Mouse (Mus musculus): ENCODE measurements around the gene Chd3. TPM values are rescaled to one million over a fixed set of nuclear protein-coding genes. Genes with fewer than 3 reads are reported as not detected.

The Chd3 gene
- 100 to 1,000 TPM; 406 to 416 TPM for total RNA-seq (2021)
- long read RNA-seq, experiment 1, full-length matches to known transcripts: 33 of 196 reads
- long read RNA-seq, experiment 1, partial matches to known transcripts: 130 of 196 reads
- long read RNA-seq, experiment 1, other reads (novel, unspliced or antisense): 33 of 196 reads
- long read RNA-seq, experiment 2, full-length matches to known transcripts: 40 of 193 reads
- long read RNA-seq, experiment 2, partial matches to known transcripts: 116 of 193 reads
- long read RNA-seq, experiment 2, other reads (novel, unspliced or antisense): 37 of 193 reads

DNA sequence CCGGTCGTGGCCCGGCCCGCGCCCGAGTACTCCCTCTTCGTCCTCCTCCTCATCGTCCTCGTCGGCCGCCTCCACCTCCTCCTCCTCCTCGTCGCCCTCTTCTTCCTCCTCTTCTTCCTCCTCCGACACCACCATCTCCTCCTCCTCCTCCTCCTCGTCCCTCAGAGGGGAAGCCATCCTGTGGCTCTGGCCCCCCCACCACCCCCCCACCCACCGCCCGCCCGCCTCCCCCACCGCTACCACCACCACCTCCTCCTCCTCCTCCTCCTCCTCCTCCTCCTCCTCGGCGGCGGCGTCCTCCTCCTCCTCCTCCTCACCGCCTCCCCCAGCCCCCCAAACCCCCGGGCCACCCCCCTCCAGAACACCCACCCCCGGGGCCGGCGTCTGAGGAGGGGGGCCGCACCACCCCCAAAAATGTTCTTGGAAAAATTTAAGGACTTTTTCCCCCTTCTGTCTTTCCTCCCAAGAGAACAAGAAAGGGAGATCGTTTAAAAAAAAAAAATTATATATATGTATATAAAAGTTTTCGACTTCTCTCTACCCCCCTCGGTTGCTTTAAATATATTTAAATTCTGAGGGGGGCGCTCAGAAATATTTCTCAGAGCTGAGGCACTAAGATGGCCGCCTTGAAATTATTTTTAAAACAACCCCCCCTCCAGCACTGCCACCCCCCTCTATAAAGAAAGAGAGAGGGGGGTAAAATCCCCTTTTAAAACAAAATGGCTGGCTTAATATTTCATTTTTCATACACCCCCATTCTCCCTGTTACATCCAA, at the start of gene Chd3:
Gene Chd3, minus strand, starts transcription at position 192 of the 775 bp plus-strand sequence.
- Histone ChIP-seq H3K4me3 (peak within 1 kb of the TSS; percentile 91), H3K27ac (peak within 1 kb of the TSS; percentile 91)
- TF ChIP-seq CTCF (IDR thresholded peaks at IDR 0.05): no peak
- intact Hi-C loops (cut with DNase I): no loop called here
- no peak for DNase-seq (ENCODE audit: extremely low spot score in 1 of 2, low spot score in 2 of 2)

GRCm38 (mm10) chr11:69417449-69418384, 48.5 kb upstream of the Chd3 start:
- TF ChIP-seq CTCF (IDR thresholded peaks at IDR 0.05): no peak
- Histone ChIP-seq H3K27ac (peak overlapping the region; percentile 99), H3K4me3 (peak overlapping the region; percentile 57)
- intact Hi-C loops (cut with DNase I): loop anchor here (1.0 to 10.0 kb wide), 4 partner anchors 7 to 247 kb away; partner anchors contain the start of genes Cd68, Mpdu1, Trp53 and Wrap53
- DNase-seq (ENCODE audit: extremely low spot score in 1 of 2, low spot score in 2 of 2): peak; percentile 85 to 87

GRCm38 (mm10) chr11:69416921-69417448, 47.8 kb upstream of the Chd3 start:
- intact Hi-C loops (cut with DNase I): loop anchor here (2.0 to 10.0 kb wide), 3 partner anchors 52 to 248 kb away; partner anchors contain the start of genes Cd68, Mpdu1, Trp53 and Wrap53
- H3K4me3 ChIP-seq: peak overlapping the region; percentile 57
- DNase-seq (ENCODE audit: extremely low spot score in 1 of 2, low spot score in 2 of 2): no peak
- H3K27ac ChIP-seq: peak overlapping the region; percentile 99
- TF ChIP-seq CTCF (IDR thresholded peaks at IDR 0.05): no peak

GRCm38 (mm10) chr11:69416509-69416908, 47.3 kb upstream of the Chd3 start:
- peak overlapping the region; percentile 36 for H3K27ac ChIP-seq
- TF ChIP-seq CTCF (IDR thresholded peaks at IDR 0.05): no peak
- intact Hi-C loops (cut with DNase I): loop anchor here (2.0 to 10.0 kb wide), 3 partner anchors 52 to 248 kb away; partner anchors contain the start of genes Cd68, Mpdu1, Trp53 and Wrap53
- peak overlapping the region; percentile 57 for H3K4me3 ChIP-seq
- DNase-seq (ENCODE audit: extremely low spot score in 1 of 2, low spot score in 2 of 2): no peak

GRCm38 (mm10) chr11:69415668-69416451, 46.7 kb upstream of the Chd3 start:
- DNase-seq (ENCODE audit: extremely low spot score in 1 of 2, low spot score in 2 of 2): no peak
- H3K4me3 ChIP-seq: peak overlapping the region; percentile 51
- no peak for TF ChIP-seq CTCF (IDR thresholded peaks at IDR 0.05)
- intact Hi-C loops (cut with DNase I): loop anchor here (2.0 to 10.0 kb wide), 3 partner anchors 51 to 249 kb away; partner anchors contain the start of genes Cd68, Mpdu1, Trp53 and Wrap53
- peak overlapping the region; percentile 87 for H3K27ac ChIP-seq

DNA sequence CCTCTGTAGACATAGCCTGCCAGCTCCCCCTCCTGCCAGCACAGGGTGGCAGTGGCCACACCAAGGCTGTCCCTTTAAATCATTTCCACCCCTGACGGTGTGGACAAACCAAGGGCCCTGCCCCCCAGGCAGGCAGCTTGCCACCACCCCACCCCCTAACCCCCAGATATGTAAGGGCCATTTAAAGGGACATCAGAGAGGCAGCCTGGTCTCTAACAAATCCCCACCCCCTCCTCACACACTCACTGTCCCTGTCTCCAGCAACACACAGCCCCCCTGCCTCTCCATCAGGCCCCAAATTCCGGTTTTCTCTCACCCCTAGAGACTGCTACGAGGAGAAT, 46.1 kb upstream of the Chd3 start:
- intact Hi-C loops (cut with DNase I): loop anchor here (5.0 to 10.0 kb wide), 2 partner anchors 167 to 250 kb away; partner anchors contain the start of genes Cd68, Mpdu1, Trp53 and Wrap53
- peak in 1 of 2 experiments; percentile 47 for DNase-seq (ENCODE audit: extremely low spot score in 1 of 2, low spot score in 2 of 2)
- TF ChIP-seq CTCF (IDR thresholded peaks at IDR 0.05): no peak; the same call in 1 of the 2 replicates

DNA sequence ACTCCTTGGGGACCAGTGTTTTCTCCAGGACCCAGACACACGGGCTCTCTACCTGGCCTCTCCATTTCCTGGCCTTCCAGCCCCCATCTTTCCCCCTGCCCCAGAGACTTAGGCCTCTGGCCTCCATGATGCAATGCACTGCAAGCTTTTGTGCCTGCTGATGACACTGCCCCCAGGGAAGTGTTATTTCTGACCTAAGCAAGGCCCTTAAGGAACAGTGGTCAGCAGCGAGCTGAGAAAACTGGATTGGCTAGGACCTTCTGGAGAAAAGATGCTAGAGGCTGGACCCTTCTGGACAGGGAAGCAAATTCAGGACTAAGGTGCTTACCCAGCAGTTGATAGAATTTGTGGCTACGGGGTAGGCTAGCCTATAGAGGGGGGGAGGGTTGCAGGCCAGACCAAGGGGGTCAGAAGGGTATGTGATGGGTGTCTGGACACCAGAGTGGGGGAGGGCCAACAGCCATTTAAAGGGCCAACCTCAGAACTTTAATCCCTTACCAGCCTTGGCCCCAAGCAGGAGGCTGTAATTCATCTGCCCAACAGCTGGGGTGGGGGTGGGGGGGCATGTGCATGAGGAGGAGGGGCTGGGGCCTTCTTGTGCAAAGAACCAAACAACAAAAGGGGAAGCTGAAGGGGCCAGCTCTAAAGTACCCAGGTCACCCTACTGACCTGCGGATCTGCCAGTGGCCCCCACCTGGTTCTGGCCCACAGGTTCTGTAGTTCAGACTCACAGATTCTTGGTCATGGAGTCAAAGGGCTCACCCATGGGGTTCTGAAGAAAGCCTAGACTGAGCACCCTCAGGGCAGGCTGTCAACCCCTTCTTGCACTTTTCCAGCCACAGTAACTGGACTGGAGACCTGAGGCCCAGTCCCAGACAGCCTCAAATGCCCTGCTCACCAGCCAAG, 45.5 kb upstream of the Chd3 start:
- peak overlapping the region; percentile 51 for H3K4me3 ChIP-seq
- DNase-seq (ENCODE audit: extremely low spot score in 1 of 2, low spot score in 2 of 2): no peak
- peak overlapping the region; percentile 87 for H3K27ac ChIP-seq
- TF ChIP-seq CTCF (IDR thresholded peaks at IDR 0.05): no peak
- intact Hi-C loops (cut with DNase I): loop anchor here (5.0 to 10.0 kb wide), 3 partner anchors 168 to 317 kb away; partner anchors contain the start of genes Cd68, Mpdu1, Per1 and Trp53

More for the DNA sequence above, 46.1 kb upstream of the Chd3 start:
- H3K4me3 ChIP-seq: peak overlapping the region; percentile 51
- peak overlapping the region; percentile 87 for H3K27ac ChIP-seq

GRCm38 (mm10) chr11:69413221-69414181, 44.3 kb upstream of the Chd3 start, which contains the start of gene Kdm6b:
Gene Kdm6b, minus strand, starts transcription at chr11:69413675.
- DNase-seq (ENCODE audit: extremely low spot score in 1 of 2, low spot score in 2 of 2): peak in 1 of 2 experiments; percentile 50
- Histone ChIP-seq H3K4me3 (no peak within 1 kb of the TSS; the same call in none of the 2 replicates), H3K27ac (peak within 1 kb of the TSS; percentile 50; the same call in 1 of the 2 replicates)
- no peak for TF ChIP-seq CTCF (IDR thresholded peaks at IDR 0.05)
- intact Hi-C loops (cut with DNase I): loop anchor here (5.0 to 10.0 kb wide), 2 partner anchors 251 to 316 kb away; partner anchors contain the start of genes Cd68, Mpdu1 and Per1

All from left cerebral cortex, adult 2 months (tissue).